Mouse (Mus musculus): ENCODE results near the gene Slc4a3. TPM values are rescaled to one million over a fixed set of nuclear protein-coding genes. Genes with fewer than 3 reads are reported as not detected.

Gene Slc4a3
- polyA plus RNA-seq, 2 experiments from 2014 or later = not detected

DNA sequence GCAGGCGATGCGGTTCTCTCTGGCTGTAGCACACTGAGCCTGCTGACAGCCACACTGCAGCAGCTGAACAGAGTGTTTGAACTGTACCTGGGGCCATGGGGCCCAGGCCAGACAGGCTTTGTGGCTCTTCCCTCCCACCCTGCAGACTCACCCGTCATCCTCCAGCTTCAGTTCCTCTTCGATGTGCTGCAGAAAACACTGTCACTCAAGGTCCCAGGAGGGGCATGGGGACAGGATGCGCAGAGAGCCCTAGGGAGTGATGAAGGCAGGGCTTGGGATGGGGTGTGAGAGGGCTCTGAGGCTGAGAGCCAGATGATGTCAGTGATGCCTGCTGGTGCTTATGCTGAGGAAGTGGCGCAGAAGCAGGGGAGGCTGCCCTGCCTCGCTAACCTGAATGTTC is 21.4 kb upstream of the Slc4a3 start:
- no peak for ATAC-seq

DNA sequence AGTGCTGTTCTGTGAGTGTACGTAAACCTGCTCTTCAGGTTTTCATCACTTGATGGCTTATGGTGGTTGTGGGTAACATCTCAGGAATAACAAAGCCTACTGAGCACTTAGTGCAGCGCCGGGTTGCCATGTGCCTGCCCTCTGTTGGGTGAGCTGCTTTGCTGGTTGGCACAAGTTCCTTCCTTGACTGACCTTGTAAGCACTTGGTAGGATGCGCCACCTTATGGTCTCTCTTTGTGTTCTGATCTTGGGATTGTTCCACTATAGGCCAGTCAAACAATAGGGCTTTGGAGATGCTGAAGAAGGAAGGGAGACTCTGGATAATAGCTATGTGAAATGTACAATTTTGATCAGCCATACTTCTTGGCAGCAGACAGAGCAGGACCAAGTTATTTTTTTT is 15.5 kb upstream of the Slc4a3 start:
- ATAC-seq = no peak

DNA sequence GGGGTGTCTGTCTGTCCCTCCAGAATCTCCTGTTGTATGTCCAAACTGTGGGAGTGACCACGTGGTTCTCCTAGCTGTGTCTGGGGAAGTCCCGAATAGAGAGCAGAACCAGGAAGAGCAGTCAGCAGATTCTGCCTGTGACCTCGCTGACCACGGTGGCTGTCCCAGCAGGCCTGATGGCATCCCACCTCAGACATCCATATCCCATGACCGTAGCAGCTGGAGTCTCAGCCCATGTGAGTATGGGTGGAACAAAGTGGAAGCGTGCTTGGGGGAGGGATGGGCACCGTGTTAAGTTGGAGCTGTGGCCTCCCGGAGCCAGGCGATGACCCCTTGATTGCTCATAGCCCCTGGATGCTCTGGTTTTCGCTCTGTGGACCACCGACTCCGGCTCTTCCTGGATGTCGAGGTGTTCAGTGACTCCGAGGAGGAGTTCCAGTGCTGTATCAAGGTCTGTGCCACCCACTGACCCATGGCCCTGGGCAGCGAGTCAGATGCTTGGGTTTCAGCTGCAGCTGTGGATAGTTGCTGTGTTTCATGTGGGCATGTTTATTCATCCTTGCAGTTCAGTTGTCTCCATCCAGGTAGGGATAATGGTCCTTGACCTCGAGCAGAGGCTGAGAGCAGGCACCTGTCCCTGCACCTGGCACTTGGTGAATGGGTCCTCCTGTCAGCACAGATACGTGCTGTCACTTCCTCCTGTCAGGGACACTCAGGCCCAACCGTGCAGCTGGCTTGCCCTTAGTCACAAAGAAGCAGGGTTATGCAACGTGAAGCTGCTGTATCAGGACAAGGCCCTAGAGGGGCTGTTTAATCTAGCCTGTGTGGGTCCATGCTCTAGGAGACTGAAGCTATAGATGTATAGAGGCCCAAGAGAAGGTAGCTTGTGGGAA is 13.5 kb upstream of the Slc4a3 start:
- no peak for ATAC-seq

DNA sequence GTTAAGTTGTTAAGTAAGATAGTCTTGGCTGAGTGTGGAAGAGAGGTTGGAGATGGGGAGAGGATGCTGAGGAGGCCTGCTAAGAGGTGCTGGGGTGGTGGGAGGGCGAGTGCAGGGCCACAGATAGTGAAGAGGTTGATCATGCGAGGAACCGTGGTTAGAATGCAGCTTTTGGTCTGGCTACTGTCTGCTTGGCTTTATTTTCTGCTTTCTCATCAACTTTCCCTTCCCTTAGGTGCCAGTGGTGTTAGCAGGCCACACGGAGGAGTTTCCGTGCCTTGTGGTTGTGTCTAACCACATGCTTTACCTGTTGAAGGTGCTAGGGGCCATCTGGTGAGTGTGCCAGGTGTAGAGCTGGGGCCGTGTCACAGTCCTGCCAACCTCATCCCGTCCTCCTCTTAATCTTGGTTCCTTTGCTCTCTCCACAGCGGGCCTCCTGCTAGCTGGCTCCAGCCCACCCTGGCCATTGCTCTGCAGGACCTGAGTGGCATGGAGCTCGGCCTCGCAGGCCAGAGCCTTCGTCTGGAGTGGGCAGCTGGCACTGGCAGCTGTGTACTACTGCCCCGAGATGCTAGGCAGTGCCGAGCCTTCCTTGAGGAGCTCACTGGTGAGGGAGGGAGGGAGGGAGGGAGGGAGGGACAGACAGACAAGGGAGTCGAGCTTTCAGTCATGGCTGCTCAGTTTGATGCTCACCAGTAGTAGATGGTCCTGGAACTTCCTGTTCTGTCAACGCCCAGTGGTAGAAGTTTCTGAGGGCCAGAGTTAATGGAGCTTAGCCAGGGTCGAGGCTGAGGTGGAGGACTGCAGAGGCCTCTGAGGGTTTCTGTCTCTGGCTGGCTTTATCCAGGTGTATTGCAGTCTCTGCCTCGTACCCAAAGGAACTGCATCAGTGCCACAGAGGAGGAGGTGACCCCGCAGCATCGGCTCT is 12.5 kb upstream of the Slc4a3 start:
- no peak for ATAC-seq

DNA sequence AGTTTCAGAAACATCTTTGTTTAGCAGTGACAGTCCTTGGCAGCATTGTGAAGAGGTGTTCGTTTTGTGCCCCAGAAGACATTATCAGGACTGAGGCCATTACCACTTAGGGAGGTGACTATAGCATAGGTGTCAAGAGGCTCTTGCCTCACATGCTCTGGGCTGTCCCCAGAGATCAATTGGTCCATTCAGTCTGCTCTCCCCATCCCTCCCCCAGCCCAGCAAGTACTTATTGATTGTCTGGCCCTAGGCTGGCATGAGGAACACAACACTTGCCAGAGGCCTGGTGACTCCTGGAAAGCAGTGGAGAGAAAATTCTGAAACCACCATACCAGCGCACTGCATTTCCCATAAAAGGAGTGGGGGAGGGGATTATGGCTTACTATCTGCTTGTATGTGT is 8.5 kb upstream of the Slc4a3 start:
- ATAC-seq = no peak

DNA sequence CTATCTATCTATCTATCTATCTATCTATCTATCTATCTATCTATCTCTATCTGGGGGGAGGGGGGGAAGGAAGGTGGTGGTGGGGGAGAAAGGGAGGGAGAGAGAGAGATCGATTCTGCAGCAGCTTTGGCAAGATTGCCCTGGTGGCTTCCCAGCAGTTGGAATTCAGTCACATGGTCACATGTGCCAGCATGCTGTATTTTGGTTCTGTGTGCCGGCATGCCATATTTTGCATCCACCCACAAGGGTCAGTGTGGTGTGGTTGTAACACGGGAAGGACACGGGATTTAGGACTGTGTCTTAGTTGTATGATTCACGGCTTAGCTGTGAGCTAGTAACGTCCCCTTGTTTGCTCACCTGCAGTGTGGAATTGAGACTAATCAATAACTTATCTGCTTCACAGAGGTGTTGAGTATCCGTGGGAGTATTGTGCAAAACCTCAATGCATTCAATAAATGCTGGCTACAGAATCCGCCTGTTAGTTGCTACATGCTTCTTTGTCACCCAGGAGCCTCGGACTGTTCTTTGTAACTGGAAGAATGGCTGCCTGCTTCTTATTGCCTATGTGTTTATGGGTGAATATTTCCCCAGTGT is 7.4 kb upstream of the Slc4a3 start:
- no peak for ATAC-seq

DNA sequence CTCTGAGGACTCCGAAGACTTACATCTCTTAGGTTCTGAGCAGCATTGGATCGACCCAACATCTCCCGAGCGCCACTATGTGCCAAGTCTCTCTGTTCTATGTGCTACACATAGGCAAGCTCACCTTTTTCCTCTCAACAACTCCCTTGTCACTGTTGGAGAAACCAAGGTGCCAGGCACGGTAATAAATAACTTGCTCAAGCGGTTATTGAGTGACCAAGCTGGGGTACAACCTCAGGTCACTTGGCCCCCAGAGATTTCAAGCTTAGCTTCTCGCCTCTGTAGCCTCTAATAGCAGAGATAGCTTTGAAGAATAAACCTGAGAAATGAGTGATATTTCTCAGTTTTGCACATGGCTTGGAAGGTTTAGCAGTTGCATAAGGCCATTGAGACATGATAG is 4.6 kb upstream of the Slc4a3 start:
- ATAC-seq = no peak

DNA sequence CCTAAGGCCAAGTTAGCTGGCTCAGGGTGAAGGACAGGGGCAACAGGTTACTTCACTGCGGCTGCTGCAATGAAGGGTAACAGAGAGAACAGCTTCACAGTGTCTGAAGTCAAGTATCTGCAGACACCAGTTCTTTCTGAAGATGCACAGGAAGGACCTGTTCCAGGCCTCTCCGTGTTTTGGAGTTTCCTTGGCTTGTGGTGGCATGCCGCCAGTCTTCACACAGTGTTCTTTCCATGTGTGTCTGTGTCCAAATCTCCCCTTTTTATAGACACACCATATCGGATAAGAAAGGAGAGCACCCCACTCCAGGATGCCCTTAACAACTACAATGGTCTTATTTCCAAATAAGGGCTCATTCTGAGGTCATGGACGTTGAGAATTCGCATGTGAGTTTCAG is 1.7 kb upstream of the Slc4a3 start:
- ATAC-seq = no peak

DNA sequence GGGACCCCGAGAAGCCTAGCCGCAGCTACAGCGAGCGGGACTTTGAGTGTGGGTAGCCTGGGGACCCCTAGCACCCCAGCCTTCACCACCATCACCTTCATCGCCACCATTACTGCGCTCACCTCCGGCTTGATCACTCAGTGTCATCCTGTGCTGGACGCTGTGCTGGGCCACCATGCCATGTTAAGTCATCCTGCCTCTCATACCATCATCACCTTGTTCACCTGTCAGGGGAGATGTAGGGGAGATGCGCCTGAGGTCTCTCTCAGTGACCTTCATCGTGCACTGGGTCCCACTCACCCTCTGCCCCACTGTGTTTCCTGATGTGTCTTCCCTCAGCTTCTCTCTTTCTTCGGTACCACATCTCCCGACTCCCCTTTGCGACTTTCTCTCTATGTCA is 1.3 kb downstream of the Slc4a3 start:
- ATAC-seq = no peak

DNA sequence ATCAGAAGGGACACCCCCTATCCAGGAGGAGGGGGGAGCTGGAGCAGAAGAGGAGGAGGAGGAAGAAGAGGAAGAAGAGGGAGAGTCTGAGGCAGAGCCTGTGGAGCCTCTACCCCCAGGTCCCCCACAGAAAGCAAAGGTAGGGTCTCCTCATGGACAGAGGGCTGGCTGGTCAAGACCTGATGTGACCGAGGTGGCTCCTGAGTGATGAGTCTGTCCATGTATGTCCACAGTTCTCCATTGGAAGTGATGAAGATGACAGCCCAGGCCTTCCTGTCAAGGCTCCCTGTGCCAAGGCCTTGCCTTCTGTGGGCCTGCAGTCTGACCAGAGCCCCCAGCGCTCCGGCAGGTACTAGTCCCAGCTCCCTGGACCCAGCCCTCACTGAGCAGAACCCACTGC is 2.0 kb downstream of the Slc4a3 start:
- no peak for ATAC-seq

DNA sequence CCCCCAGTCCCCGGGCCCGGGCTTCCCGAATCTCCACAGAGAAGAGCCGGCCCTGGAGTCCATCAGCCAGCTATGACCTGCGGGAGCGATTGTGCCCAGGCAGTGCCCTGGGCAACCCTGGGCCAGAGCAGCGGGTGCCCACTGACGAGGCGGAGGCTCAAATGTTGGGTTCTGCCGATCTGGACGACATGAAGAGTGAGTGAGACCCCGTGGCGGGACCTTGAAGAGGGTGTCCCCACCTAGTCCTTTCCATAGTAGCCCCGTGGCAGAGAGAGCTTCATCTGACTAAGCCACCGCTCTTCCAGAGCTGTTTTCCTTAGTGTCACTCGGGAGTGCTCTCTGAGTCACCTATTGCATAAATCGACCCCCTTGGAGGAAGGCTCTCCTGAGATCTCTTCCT is 2.8 kb downstream of the Slc4a3 start:
- ATAC-seq = no peak

DNA sequence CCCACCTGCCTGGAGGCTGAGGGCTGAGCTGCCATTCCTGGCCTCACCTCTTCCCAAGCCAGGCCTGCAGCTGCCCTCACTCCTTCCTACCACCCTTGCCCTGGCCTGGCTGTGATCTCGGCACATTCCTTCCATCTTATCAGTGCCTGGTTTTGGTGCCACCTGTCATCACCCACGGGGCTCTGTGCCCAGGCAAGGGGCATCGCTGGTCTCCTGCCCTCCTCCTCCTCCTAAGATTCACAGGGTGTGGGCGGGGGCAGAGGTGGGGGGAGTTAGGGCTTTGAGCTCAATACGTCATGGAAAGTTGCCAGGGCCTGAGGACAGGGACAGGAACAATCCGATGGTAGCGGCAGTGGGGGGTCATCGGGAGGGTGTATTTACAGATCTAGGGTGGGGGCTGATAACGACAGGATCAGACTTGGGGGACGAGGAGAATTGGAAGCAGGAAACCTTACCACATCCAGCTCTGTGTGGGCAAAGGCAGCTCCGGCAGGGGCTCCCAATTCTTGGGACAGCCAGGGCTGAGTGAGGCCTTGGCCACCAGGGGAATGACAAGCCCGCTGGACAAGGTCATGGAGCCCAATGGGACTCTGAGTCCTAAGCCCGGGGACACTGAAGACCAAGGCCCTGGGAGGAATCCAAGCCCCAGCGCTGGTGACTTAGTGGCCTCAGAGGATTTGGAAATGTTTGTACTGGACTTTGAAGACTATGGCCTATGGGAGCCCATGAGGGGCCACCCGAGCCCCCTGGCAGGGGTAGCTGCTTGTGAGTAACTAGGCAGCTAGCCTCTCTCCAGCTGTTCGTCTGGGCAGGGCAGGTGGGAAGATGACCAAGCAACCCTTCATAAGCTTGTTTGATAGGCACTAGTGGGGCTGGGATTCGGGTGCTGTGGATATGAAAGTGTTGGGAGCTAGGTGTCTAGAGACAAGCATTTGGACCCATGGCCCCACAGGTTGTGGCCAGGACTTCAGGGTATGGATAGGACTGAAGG is 3.5 kb downstream of the Slc4a3 start:
- no peak for ATAC-seq

DNA sequence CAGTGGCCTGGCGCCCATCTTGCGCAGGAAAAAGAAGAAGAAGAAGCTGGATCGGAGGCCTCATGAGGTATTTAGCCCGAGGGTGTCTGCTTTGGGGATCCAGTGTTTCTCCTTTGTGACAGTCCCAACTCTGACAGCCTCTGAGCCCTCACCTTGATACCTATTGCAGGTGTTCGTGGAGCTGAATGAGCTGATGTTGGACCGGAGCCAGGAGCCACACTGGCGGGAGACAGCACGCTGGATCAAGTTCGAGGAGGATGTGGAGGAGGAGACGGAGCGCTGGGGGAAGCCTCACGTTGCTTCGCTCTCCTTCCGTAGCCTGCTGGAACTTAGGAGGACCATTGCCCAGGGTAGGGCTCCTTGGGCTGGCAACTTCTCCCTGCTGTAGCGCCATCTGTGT is 4.5 kb downstream of the Slc4a3 start:
- ATAC-seq = no peak

DNA sequence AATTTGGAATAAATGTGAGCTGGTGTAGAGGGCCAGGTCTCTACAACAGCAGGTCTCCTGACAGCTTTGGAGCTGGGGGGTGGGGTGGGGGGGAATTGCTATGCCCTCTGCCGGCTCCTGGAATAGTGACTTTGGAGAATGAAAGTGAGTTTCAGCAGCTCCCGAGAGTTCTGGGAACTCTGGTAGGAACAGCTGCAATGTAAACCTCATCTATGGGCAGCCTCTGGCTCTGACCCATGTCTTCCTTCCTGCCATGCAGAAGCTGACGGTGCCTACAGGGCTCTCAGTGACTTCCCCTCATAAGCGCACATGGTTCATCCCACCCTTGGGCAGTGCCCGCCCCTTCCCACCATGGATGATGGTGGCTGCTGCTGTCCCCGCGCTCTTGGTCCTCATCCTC is 9.6 kb downstream of the Slc4a3 start:
- ATAC-seq = no peak

DNA sequence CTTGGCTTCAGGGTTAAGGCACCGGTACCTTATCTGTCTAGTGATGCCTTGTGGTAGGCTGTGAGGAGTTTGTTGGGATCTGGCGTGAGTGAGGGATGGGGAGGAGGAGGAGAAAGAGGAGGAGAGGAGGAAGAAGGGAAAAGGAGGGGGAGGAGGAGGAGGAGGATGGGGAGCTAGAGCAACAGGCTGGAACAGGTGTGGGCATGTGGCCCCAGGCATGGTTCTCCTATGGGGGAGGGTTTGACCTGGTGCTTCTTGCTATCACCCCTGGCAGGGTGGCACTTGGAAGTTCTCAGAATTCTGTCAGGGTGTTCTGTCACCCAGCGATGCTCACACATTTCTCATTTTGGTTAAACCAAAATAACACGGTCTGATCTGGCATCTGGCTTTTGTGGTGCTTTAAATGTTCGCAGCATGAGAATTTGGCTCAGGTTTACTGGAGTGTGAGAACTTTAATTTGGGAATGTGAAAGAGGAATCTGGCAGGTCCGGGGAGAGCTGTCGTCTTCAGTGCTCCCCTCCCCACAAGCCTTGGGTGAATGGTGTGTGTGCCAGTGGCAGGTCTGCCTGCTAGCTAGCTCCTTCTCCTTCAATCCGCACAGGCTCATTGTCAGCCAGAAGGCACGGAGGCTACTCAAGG is 10.2 kb downstream of the Slc4a3 start:
- ATAC-seq = no peak

DNA sequence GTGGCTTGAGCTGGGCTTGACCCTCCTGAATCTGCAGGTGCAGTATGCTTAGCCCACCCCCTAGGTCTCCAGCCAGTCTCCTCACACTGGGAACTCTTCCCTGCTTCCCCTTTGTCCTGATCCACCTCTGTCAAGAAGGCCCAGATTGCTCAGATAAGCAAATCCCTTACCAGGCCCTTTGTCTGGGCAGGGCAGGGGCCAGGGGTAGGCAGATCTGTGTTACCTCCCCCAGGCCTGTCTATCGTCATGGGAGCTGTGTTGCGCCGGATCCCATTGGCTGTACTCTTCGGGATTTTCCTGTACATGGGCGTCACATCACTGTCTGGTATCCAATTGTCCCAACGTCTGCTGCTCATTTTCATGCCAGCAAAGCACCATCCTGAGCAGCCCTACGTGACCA is 11.0 kb downstream of the Slc4a3 start:
- ATAC-seq = no peak

DNA sequence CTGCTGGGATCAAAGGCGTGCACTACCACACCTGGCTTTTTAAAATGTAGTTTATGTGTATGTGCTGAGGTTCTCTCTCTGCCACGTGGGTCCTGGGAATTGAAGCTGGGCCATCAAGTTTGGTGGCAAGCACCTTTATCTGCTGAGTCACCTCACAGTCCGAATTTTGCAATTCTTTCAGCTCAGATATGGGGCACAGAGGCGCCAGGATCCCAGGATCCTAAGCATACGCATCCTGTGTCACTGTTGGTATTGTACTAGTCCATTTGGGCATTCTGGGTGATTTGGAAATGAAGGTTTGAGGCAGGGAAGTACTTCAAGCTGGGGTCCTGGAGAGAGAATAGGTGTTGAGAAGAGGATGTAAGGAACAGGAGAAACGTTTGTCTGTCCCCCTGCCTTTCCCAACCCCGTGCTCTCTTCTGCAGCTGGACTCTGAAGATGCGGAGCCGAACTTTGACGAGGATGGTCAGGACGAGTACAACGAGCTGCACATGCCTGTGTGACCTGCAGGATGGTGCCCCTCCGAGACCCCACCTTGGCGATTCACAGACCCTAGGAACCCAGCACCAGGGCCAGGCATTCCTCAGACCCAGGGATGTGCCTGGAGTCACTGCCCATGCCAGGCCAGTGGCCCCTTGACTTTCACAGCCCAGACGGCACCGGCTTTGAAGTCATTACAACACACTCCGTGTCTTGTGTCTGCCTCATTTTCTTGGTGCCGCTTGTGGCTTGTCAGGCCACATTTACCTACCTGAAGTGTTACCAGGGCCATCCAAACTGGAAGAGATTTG is 12.5 kb downstream of the Slc4a3 start:
- no peak for ATAC-seq

DNA sequence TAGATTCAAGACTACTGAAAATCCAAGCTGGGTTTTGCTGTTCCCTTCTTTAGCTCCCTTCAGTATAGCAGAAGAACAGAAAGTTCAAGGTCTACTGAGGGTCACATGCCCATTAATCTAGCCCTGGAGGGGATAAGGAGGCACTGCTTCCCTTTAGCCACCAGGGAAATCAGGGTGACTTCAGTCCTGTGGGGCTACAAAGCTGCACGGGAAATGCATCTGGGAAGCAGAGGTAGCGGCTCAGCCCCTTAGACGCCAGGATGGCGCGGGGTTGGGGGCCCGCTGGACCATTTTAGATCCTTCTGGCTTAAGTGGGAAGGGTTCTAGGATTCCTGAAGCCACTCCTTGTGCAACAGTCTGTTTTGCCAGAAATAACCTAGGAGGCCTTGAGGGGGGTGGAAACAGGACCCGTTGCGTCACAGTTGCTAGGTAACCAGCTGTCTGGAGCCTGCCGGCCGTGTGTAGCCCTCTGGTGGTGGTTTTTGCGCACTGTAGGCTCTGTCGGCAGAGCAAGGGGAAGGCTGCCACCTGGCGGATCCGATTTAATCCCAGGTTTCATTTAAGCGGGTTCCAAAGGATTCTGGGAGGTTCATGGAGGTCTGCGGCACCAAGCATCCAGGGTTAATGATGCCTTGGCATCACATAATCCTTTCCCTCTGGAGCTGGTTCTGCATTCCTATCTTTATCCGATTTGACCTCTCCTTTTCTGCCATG is 13.3 kb downstream of the Slc4a3 start:
- ATAC-seq = peak; percentile 74

DNA sequence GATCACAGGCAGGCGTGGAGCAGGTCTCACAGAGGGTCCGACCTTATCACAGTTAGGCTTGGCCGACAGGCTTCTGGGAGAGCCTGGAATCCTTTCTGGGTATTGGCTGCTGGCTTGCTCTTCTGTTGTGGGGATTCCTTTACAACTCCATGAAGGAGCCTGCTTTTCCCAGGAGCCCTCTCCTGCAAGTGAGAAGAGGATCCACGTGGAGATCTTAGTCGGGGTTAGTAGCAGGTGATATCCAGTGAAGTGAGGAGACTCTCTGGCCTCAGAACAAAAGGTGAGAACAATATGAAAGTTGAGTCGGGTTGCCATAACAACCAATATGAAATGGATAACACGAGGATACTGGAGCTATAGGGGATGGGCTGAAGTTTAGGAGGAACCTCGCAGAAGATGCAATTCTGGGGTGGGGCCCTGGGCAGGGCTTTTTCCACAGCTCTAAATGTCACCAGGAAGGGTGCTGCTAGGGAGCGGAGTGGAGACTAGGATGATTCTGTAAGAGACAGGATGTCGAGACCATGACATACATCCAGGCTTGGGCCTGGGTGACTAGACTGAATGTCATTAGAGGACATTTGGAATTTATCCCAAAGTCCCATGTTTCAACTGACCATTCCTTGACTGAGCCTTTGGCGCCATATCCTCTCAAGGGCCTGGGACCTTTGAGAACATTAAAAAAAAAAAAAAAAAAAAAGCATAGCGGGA is 14.3 kb downstream of the Slc4a3 start:
- no peak for ATAC-seq
